Mouse (Mus musculus): ENCODE measurements around the gene Sdccag8.

The Sdccag8 gene

DNA sequence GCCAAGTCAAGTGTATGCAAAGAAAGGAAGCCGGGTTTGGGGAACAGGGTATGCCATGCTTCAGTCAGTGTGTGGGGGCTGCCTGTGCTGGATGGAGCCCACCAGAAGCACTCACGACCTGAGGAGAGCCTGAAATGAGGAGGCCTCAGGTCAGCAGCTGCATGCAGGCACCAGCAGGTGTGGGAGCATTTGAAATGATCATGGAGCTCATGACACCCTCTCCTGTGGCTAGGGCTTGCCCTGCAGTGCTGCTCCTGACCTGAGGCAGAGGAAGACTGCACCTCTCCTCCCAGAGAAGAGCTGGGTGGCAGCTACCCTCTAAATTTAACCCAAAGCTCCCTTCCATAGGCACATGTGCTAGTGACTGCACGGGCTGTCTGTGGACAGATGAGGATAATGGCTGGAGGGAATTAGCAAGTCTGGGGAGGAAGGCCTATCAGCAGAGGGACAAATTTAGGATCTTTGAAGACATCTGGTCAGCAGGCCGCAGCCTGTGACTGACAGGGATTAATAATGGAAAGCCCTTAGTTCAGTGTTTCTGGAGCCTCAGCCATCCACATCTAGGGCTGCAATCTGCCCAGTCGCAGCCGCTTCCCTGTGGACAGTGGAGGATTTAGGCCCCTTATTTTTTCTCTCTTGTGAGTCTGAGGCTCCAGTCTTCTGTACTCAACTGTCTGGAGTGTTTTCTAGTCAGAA is 196.3 kb downstream of the Sdccag8 start:
- no peak for DNase-seq (ENCODE audit: low spot score in 2 of 2)

- DNase-seq (ENCODE audit: low spot score in 2 of 2): no peak
These were observed 197.2 kb downstream of the Sdccag8 start for GRCm38 (mm10) chr1:177011688-177012087.

GRCm38 (mm10) chr1:177012774-177013173 is 198.3 kb downstream of the Sdccag8 start:
- DNase-seq (ENCODE audit: low spot score in 2 of 2): no peak

- no peak for DNase-seq (ENCODE audit: low spot score in 2 of 2)
These were observed 198.9 kb downstream of the Sdccag8 start for GRCm38 (mm10) chr1:177013313-177013712.

GRCm38 (mm10) chr1:177013776-177014175 is 199.3 kb downstream of the Sdccag8 start:
- DNase-seq (ENCODE audit: low spot score in 2 of 2): peak in 1 of 2 experiments; percentile 18

- DNase-seq (ENCODE audit: low spot score in 2 of 2): no peak
These were observed 199.9 kb downstream of the Sdccag8 start for GRCm38 (mm10) chr1:177014346-177014745.

DNA sequence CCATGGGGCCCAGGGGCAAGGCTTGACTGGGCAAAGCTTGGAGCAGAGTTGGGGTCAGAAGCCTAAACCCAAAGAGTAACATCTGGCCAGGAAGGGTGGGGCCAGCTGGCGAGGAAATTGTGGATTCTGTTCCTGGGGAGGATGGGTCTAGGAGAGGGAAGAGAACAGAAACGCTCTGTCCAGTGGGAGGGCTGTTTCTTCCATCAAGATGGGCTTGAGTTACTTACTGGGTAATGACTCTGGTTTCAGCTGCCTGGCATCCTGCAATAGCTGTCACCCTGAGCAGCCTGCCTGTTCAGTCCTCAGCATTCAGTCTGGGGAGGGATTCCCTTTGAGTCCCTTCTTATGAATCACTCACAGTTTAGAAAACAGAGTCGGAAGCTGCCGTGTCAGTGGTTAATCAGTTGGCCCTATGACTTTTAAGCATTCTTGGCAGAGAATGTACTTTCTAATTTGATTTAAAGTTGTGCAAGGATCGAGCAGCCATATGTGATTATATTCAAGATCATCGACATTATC is 200.5 kb downstream of the Sdccag8 start:
- no peak for DNase-seq (ENCODE audit: low spot score in 2 of 2)

- DNase-seq (ENCODE audit: low spot score in 2 of 2): no peak
These were observed 201.5 kb downstream of the Sdccag8 start for GRCm38 (mm10) chr1:177015917-177016316.

DNA sequence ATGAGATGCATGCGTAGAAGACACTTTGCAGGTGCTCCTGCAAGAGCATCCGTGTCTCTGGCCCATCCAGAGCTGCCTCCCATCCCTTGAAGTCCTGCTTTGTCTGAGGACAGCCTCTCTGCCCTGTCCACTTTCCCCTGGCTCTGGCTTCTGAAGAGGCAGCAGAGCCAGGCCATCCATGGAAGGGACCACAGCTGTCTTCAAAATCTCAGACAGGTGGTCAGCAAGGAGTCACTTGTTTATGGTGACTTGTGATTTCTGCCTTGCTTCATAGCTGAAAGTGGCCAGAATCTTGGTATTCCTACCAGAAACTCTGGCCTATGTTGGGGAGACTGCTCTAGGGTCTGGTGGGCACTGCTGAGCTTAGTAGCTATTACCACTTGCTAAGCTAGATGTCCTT is 202.3 kb downstream of the Sdccag8 start:
- DNase-seq (ENCODE audit: low spot score in 2 of 2): no peak

GRCm38 (mm10) chr1:177018750-177019149 is 204.3 kb downstream of the Sdccag8 start:
- DNase-seq (ENCODE audit: low spot score in 2 of 2): no peak

GRCm38 (mm10) chr1:177019668-177020067 is 205.2 kb downstream of the Sdccag8 start:
- no peak for DNase-seq (ENCODE audit: low spot score in 2 of 2)

GRCm38 (mm10) chr1:177022751-177023150 is 208.3 kb downstream of the Sdccag8 start:
- no peak for DNase-seq (ENCODE audit: low spot score in 2 of 2)

DNA sequence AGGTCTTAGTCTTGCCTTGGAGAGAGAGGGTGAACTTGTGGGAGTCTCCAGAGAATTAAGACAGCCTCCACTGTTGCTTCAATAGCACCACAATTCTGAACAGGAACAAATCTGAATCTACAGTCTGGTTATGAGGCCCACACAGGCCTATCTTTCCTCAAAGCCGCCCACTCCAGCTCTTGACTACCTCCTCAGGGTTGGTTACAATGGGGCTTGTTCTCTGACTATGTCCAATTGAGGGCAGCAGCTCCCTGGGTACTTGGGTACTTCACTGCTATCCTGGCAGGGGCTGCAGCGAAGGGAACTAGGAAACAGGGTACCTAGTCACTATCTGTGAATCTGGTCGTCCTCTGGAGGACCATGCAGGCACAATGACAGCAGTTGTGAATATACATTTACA is 213.2 kb downstream of the Sdccag8 start:
- DNase-seq (ENCODE audit: low spot score in 2 of 2): no peak

DNA sequence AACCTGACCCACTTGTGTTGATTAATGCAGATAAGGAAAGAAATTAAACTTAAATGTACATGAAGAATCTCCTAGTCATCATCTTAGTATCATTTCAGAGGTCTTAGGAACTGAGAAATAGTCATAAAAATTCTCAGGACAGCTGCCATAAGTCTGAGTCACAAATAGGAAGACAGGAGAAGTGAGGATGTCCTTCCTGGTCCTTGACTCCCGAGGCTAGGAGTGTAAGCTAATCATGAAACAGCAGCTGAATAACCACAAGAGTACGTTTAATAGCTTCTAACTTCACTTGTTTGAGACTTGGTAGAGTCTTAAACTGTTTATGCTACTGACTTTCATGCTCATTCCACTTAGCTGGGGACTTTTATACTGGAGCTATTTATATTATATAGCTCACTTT is 214.6 kb downstream of the Sdccag8 start:
- DNase-seq (ENCODE audit: low spot score in 2 of 2): no peak

- no peak for DNase-seq (ENCODE audit: low spot score in 2 of 2)
These were observed 216.2 kb downstream of the Sdccag8 start for GRCm38 (mm10) chr1:177030669-177031068.

DNA sequence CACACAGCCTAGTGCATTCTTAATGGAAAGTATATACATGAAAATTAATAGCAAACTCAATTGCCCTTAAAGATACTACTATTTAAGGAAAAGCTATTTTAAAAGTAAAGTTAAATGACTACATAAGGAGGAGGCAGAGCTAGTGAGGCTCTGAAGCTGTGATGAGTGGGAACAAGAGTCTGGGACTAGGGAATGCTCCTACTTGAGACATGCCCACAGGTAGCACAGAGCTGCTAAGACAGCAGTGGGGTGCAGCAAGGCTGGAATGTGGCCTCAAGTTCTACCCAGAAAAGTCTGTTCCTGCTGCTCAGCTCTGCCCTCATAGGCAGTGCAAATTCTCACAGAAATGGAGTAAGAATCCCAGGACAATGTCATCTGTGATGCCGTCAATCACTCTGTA is 216.7 kb downstream of the Sdccag8 start:
- DNase-seq (ENCODE audit: low spot score in 2 of 2): no peak

- DNase-seq (ENCODE audit: low spot score in 2 of 2): no peak
These were observed 217.8 kb downstream of the Sdccag8 start for GRCm38 (mm10) chr1:177032233-177032632.

- no peak for DNase-seq (ENCODE audit: low spot score in 2 of 2)
These were observed 221.0 kb downstream of the Sdccag8 start for GRCm38 (mm10) chr1:177035460-177035859.

GRCm38 (mm10) chr1:177038383-177038782 is 223.9 kb downstream of the Sdccag8 start:
- DNase-seq (ENCODE audit: low spot score in 2 of 2): no peak

DNA sequence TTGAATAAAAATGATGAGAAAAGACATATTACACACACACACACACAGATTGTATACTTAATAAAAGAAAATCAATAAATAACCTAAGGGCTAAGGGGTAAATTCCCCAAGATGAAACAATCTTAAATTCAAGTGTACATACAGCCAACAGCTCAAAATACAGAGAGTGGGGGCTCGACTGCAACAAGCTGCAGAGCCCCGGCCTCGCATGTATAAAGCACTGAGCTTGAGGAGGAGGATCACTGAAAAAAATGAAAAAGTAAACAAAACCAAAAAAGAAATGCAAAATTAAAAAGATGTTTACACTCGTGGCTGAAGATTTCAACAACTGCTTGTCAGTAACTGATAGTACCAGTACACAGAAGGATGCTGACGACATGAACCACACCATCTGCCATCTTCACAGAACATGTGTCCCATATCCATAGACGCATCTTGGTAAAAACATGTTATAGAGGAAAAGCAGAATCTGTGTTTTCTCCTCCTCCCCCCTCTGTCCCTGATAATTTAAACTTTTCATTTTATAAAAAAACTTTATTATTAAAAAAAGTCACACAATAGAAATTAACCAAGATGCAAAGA is 224.7 kb downstream of the Sdccag8 start:
- no peak for DNase-seq (ENCODE audit: low spot score in 2 of 2)

- DNase-seq (ENCODE audit: low spot score in 2 of 2): no peak
These were observed 225.6 kb downstream of the Sdccag8 start for GRCm38 (mm10) chr1:177040058-177040457.

DNA sequence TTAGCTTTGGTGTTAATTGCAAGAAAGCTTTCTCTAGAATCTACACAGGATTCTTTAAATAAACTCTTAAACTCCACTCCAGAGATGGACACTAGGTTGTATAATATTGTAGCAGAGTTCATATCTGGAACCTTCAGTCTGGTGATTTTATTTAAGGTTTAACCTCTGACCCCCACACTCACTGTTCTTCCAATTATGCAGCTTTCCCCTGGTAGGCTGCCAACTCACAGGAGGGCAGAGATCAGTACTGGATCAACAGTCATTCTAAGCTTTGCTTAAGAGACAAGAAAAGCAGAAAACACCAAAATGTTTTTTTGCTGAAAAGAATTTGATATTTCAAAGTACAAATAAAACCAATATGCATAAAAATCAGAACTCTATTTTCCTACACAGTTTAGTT is 231.4 kb downstream of the Sdccag8 start:
- DNase-seq (ENCODE audit: low spot score in 2 of 2): peak in 1 of 2 experiments; percentile 31

GRCm38 (mm10) chr1:177046963-177047362 is 232.5 kb downstream of the Sdccag8 start:
- no peak for DNase-seq (ENCODE audit: low spot score in 2 of 2)
